Mouse (Mus musculus): ENCODE measurements around the gene Dgcr2.

- TF ChIP-seq CTCF (IDR thresholded peaks at IDR 0.05; ENCODE audit: low read depth) (no peak), EP300 (IDR thresholded peaks at IDR 0.05; ENCODE audit: low read depth) (no peak)
These were observed 88.7 kb downstream of the Dgcr2 start for GRCm38 (mm10) chr16:17809711-17810110.
